Mouse (Mus musculus) stomach, embryonic 15.5 days (tissue): ENCODE measurements around the gene Lrpprc. TPM values are rescaled to one million over a fixed set of nuclear protein-coding genes. Genes with fewer than 3 reads are reported as not detected.
"Not testable (repeated sequence)": the region's sequence is repeated elsewhere in the genome, so short reads cannot be mapped to it uniquely, and the experiment has no call there.

Experiments
- ATAC-seq: fragments of 200-750 bp; cut with Nextera tagmentation; 2 replicates; pipeline ENCODE4 v1.8.0; 2017; ENCODE audit warnings: low read depth, moderate number of reproducible peaks, moderate TSS enrichment; ENCODE audit not compliant: insufficient read depth, low FRiP score
- H3K27ac ChIP-seq: fragments of 300-500 bp; sonication (generic); 2 replicates; pipeline ENCODE4 v1.5.1; 2015; ENCODE audit warnings: mild to moderate bottlenecking, inconsistent platforms
- H3K27me3 ChIP-seq: fragments of 300-500 bp; sonication (generic); replicated peaks from 2 replicates; pipeline ENCODE4 v1.6.1; 2015; ENCODE audit warnings: inconsistent platforms
- H3K36me3 ChIP-seq: fragments of 300-500 bp; sonication (generic); 2 replicates; pipeline ENCODE4 v1.6.1; 2015; ENCODE audit warnings: inconsistent platforms
- H3K4me1 ChIP-seq: fragments of 300-500 bp; sonication (generic); 2 replicates; pipeline ENCODE4 v1.6.1; 2015; ENCODE audit warnings: inconsistent platforms
- H3K4me2 ChIP-seq: fragments of 300-500 bp; sonication (generic); 2 replicates; pipeline ENCODE4 v1.6.1; 2015; ENCODE audit warnings: mild to moderate bottlenecking, inconsistent platforms
- H3K4me3 ChIP-seq: fragments of 300-500 bp; sonication (generic); replicated peaks from 2 replicates; pipeline ENCODE4 v1.5.1; 2015; ENCODE audit warnings: inconsistent platforms
- H3K9ac ChIP-seq: fragments of 300-500 bp; sonication (generic); 2 replicates; pipeline ENCODE4 v1.6.1; 2015; ENCODE audit warnings: inconsistent platforms
- H3K9me3 ChIP-seq: fragments of 300-500 bp; sonication (generic); 2 replicates; pipeline ENCODE4 v1.6.1; 2016; ENCODE audit warnings: inconsistent platforms
- WGBS: fragments of 180-500 bp; shearing (Covaris S2); methylation state at CpG from one replicate; pipeline ENCODE4 v1.1.7; 2015; 5-methylcytosine and 5-hydroxymethylcytosine counted together
- polyA plus RNA-seq: library from polyadenylated mRNA; unstranded; fragments of >200 nt; fragmentation: Nextera tagmentation; extraction: Ambion mirVana; gene quantifications from 2 replicates; pipeline ENCODE4 v1.2.1, GENCODE M21; 2015

Lrpprc gene
- 44.2 and 50.6 TPM in 2 replicates for polyA plus RNA-seq

DNA sequence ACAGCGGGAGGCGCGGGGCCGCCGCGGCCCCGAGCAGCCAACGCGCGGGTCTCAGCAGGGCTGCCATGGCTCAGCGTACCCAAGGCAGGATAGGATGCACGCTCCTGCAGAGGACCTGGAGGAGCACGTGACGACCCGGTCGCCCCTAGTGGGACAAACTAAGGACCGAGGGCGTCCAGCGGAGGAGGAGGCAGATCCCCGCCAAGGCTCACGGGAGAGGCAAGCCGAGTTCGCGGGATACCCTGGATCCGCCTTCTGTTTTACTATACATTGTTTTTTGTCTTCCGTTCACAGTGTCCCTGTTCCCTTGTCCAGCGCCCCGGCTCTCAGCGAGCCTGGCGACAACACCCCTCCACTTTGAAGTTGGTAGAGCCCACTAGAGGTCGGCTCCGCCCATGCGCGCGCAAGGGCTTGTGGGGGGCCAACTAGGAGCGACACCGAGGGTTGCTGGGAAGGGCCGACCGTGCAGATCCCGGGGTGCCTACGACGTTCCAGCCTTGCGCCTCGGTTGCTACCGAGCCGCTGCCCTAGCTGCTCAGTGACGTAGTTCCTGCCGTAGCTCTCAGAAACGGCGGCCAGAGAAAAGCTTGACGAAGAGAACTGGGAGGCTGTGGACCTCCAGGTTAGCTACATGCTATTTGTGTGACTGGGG is at the start of gene Lrpprc:
Lrpprc (minus strand) TSS at position 343 of the 652 bp plus-strand sequence.
- WGBS, result under 1% methylated on average over 51 of the region's 51 CpGs
- Histone ChIP-seq H3K4me1 (peaks cover 15% of the 10 kb centered on the region), H3K9ac (peak within 1 kb of the TSS; percentile 82)

DNA sequence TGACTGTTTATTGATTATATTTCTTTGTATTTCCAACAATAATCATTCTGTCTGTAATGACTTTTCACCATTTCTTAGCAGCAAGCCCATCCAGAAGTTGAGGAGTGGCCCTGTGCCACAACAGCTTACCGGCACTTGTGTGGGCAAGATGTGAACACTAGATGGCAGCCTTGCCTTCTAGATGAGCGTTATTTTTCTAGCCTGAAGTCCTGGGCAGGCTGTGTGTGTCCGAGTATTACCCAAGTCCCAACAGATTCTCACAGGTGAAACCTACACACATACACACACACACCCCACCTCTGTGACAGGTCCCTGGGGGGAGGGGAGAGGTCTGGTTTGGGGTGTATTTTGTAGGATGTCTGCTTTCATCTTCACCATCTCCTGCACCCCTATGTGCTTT is 47.2 kb upstream of the Lrpprc start:
- Histone ChIP-seq H3K4me1 (no peaks in the 10 kb centered on the region), H3K4me2 (no peak overlapping the region), H3K36me3 (no peaks in the 10 kb centered on the region), H3K4me3 (no peak overlapping the region), H3K27me3 (no peaks in the 10 kb centered on the region), H3K9me3 (no peaks in the 10 kb centered on the region), H3K27ac (no peak overlapping the region), H3K9ac (no peak overlapping the region)
- no peak for ATAC-seq
- WGBS, result 0% methylated on average over 3 of the region's 3 CpGs

More for the DNA sequence above, at the start of gene Lrpprc:
- H3K27ac ChIP-seq, result peak within 1 kb of the TSS; percentile 82
- H3K9me3 ChIP-seq, result no peaks in the 10 kb centered on the region
- ATAC-seq, result peak; percentile 98
- no peaks in the 10 kb centered on the region for H3K27me3 ChIP-seq
- peak within 1 kb of the TSS; percentile 78 for H3K4me2 ChIP-seq
- H3K36me3 ChIP-seq, result no peaks in the 10 kb centered on the region
- H3K4me3 ChIP-seq, result peak within 1 kb of the TSS; percentile 100

DNA sequence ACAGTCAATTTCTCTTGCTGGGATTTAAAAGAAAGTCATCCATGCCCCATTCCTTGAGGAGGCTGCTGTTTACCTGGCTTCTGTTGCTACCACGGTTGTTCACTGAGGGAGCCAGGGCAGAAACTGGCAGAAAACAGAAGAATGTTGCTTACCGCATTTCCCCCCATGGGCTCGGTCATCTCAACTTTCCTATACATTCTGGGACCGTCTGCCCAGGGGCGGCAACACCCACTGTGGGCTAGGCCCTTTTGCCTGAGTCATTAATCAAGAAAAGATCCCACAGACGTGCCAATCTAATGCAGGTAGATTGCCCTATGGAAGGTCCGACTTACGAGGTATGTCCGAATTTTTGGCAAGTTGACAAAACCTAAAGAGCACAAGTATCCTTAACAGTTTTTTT is 44.7 kb upstream of the Lrpprc start:
- no peak for ATAC-seq
- no peaks in the 10 kb centered on the region for H3K36me3 ChIP-seq
- no peak overlapping the region for H3K4me2 ChIP-seq
- H3K27me3 ChIP-seq, result no peaks in the 10 kb centered on the region
- no peak overlapping the region for H3K27ac ChIP-seq
- H3K9ac ChIP-seq, result no peak overlapping the region
- no peak overlapping the region for H3K4me3 ChIP-seq
- no peaks in the 10 kb centered on the region for H3K4me1 ChIP-seq
- 79% methylated on average over 9 of the region's 9 CpGs for WGBS
- H3K9me3 ChIP-seq, result no peaks in the 10 kb centered on the region

DNA sequence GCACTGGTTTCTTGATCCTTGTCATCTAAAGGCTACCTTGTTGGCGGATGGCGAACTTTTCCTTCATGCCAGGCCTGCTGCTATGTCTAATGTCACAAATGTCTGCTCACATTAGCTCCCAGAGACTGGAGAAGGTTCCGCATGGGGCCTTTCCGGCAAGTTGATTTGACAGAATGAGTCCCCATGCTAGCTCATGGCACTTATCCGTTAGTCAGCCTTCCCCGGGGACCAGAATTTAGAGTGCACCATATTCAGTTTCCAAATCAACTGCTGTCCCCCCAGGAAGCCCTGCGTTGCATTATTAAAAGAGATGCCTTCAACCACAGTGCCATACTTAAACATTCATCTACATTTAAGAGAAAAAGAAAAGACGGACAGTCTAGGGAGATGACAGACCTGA is 41.8 kb upstream of the Lrpprc start:
- Histone ChIP-seq H3K27ac (no peak overlapping the region), H3K4me3 (no peak overlapping the region), H3K27me3 (no peaks in the 10 kb centered on the region), H3K9me3 (no peaks in the 10 kb centered on the region), H3K4me2 (no peak overlapping the region), H3K36me3 (no peaks in the 10 kb centered on the region), H3K9ac (no peak overlapping the region), H3K4me1 (no peaks in the 10 kb centered on the region)
- WGBS, result 74% methylated on average over 8 of the region's 8 CpGs
- ATAC-seq, result no peak

DNA sequence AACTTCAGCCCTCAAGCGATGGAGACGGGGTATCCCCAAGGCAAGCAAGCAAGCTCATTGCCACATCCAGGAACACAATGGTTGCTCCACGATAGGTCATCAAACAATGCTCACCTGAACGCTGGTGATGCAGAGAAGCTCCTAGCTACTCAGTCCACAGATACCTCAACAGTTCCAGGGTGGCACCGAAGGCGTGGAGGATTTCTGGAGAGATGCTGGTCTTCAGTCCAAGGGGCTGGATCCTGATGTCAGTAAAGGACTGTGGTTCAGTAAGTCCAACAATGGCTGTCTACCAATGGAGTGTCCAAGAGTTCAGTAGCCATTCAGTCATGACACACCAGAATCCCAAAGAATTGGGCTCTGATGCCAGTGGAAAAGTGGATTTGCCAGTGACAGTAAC is 37.7 kb upstream of the Lrpprc start:
- no peak overlapping the region for H3K9ac ChIP-seq
- H3K27ac ChIP-seq, result no peak overlapping the region
- H3K36me3 ChIP-seq, result no peaks in the 10 kb centered on the region
- ATAC-seq, result no peak
- no peaks in the 10 kb centered on the region for H3K27me3 ChIP-seq
- no peaks in the 10 kb centered on the region for H3K4me1 ChIP-seq
- H3K9me3 ChIP-seq, result no peaks in the 10 kb centered on the region
- no peak overlapping the region for H3K4me3 ChIP-seq
- WGBS, result 92% methylated on average over 6 of the region's 6 CpGs
- no peak overlapping the region for H3K4me2 ChIP-seq

DNA sequence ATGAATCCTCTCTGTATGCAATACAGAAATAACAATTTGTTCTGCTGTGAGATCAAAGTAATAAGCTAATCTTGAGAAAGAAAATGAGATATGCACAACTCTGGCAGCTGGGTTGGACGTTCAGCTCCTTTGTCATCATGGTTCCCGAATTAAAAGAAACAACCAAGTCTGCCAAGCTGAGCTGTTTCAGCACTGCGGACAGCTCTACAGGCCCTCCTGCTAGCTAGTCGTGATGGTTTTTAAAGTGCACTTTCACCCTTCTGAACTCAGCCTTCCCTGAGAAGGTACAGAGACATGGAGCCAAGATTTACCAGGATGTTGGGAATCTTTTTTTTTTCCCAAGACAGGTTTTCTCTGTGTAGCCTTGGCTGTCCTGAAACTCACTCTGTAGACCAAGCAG is 30.0 kb upstream of the Lrpprc start:
- ATAC-seq, result no peak
- H3K27ac ChIP-seq, result no peak overlapping the region
- WGBS, result 9% methylated on average over 4 of the region's 4 CpGs
- no peaks in the 10 kb centered on the region for H3K27me3 ChIP-seq
- no peak overlapping the region for H3K4me2 ChIP-seq
- no peak overlapping the region for H3K4me3 ChIP-seq
- H3K9me3 ChIP-seq, result no peaks in the 10 kb centered on the region
- H3K36me3 ChIP-seq, result no peaks in the 10 kb centered on the region
- no peak overlapping the region for H3K9ac ChIP-seq
- H3K4me1 ChIP-seq, result no peaks in the 10 kb centered on the region

DNA sequence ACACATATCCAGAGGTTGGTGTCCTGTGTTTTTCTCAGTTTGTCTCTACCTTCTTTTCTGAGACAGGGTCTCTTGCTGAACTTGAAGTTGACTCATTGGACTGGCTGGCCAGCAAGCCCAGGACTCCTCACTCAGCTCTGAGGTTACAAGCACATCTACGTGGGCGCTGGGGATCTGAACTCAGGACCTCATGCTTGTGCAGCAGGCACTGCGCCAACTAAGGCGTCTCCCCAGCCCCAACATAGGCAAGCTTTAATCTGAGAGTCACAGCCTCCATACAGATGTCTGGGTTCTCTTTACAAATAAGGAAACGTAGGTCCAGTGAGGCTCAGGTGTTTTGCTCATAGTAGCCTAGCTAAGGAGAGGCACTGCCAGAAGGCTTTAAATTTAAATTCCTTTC is 27.8 kb upstream of the Lrpprc start:
- Histone ChIP-seq H3K9ac (no peak overlapping the region), H3K4me1 (no peaks in the 10 kb centered on the region), H3K4me3 (no peak overlapping the region), H3K27me3 (no peaks in the 10 kb centered on the region), H3K36me3 (no peaks in the 10 kb centered on the region), H3K4me2 (no peak overlapping the region), H3K9me3 (no peaks in the 10 kb centered on the region), H3K27ac (no peak overlapping the region)
- no peak for ATAC-seq
- WGBS, result 84% methylated on average over 5 of the region's 5 CpGs

DNA sequence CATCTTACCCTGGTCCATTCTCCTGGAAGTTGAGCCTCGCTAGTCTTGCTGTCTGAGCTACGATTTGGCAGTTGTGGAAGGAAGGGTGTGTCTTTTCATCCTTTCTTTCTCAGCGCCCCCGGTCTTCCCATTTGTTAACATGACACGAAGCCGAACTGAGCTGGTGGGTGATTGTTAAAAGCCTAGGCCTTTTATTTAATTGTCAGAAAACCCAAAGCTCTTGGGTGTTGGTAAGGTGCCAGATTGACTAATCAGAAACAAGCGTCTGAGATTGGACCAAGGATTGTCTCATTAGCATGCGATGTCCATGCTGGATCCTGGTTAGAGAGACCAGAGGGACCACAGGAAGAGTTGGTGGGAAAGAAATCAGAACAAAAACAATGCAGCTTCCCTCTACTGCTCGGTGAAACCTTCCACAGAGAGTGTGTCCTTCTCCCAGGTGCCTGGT is 25.4 kb upstream of the Lrpprc start:
- Histone ChIP-seq H3K4me2 (no peak overlapping the region), H3K9ac (no peak overlapping the region), H3K4me3 (no peak overlapping the region), H3K27me3 (no peaks in the 10 kb centered on the region), H3K36me3 (no peaks in the 10 kb centered on the region), H3K9me3 (no peaks in the 10 kb centered on the region), H3K4me1 (no peaks in the 10 kb centered on the region), H3K27ac (no peak overlapping the region)
- no peak for ATAC-seq
- WGBS, result 71% methylated on average over 9 of the region's 9 CpGs

DNA sequence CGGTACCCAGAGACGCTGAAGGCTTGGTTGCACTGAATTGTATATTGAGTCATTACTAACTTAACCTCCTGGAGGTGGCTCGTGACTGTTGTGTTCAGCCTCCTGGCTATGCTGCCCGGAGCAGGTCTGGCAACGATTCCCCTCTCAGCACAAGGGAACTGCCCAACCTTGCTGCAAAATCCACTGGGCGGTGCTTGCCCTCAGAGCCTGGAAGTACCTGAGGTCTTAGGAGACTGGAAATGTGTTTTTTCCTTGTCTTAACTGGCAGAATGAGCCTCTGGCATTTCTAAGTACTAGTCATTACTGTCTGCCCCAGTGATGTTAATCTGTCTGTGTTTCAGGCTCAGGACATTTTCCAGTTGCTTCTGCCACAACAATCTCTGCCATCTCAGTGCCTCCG is 24.3 kb upstream of the Lrpprc start:
- Histone ChIP-seq H3K36me3 (no peaks in the 10 kb centered on the region), H3K27ac (no peak overlapping the region), H3K9me3 (no peaks in the 10 kb centered on the region), H3K4me3 (no peak overlapping the region), H3K4me2 (no peak overlapping the region), H3K4me1 (no peaks in the 10 kb centered on the region), H3K9ac (no peak overlapping the region), H3K27me3 (no peaks in the 10 kb centered on the region)
- ATAC-seq, result no peak
- WGBS, result 68% methylated on average over 7 of the region's 7 CpGs

DNA sequence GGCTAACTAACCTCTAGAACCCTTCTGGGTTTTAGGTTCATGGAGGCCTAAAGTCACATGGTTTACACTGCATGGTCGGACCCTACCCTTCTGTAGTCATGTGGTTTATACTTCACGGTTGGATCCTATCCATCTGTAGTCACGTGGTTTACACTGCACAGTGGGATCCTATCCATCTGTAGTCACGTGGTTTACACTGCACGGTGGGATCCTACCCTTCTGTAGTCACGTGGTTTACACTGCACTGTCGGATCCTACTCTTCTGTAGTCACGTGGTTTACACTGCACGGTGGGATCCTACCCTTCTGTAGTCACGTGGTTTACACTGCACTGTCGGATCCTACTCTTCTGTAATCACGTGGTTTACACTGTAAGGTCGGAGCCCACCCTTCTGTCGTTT is 23.6 kb upstream of the Lrpprc start:
- H3K4me2 ChIP-seq, H3K36me3 ChIP-seq, H3K9me3 ChIP-seq, H3K9ac ChIP-seq, H3K27me3 ChIP-seq, H3K27ac ChIP-seq, H3K4me3 ChIP-seq, H3K4me1 ChIP-seq, ATAC-seq: not testable (repeated sequence)
- WGBS, result 75% methylated on average over 14 of the region's 14 CpGs

DNA sequence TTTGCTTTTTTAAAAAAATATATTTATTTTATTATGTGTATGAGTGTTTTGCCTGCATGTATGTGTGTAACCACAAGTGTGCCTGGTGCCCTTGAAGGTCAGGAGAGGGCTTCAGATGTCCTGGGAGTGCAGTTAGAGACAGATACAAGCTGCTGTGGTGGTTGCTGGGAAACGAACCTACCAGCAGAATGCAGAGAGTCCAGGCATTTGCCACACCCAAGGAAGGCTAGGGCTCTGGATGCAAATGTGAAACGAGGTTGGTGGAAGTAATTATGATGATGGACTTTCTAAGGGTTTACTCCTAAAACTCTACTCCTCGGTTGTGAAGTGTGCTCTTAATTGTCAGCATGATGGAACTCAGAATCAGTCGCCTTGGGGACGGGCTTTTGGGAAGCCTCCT is 1.4 kb upstream of the Lrpprc start:
- Histone ChIP-seq H3K9ac (no peak overlapping the region), H3K4me3 (no peak overlapping the region), H3K36me3 (no peaks in the 10 kb centered on the region), H3K27me3 (no peaks in the 10 kb centered on the region), H3K27ac (no peak overlapping the region), H3K4me1 (peaks cover 15% of the 10 kb centered on the region), H3K4me2 (peak overlapping the region; percentile 78), H3K9me3 (no peaks in the 10 kb centered on the region)
- WGBS, result 66% methylated on average over 5 of the region's 5 CpGs
- no peak for ATAC-seq

DNA sequence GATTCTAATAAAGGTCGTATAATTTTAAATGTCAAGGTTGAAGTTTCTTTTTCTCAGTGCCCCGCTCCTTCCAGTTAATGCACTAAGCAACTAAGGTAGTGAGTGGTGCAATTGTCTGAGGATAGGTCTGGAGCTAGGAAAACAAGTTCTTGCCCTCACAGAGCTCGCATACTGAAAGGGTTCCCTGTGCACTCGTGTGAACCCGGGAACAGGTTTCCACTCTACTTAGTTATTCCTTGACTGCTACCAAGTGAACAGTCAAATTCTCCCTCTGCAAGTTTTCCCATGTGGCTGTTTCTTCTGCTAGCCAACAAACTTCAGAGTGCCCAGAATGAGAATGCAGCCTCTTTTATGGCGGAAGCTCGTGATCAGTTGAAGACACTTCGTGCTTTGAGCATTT is 567 bp upstream of the Lrpprc start:
- Histone ChIP-seq H3K4me3 (peak overlapping the region; percentile 100), H3K36me3 (no peaks in the 10 kb centered on the region), H3K9ac (peak overlapping the region; percentile 50; the same call in 1 of the 2 replicates), H3K4me2 (peak overlapping the region; percentile 78), H3K27ac (peak overlapping the region; percentile 82), H3K9me3 (no peaks in the 10 kb centered on the region), H3K27me3 (no peaks in the 10 kb centered on the region), H3K4me1 (peaks cover 15% of the 10 kb centered on the region)
- WGBS, result 4% methylated on average over 8 of the region's 8 CpGs
- peak; percentile 8; the same call in 1 of the 2 replicates for ATAC-seq

DNA sequence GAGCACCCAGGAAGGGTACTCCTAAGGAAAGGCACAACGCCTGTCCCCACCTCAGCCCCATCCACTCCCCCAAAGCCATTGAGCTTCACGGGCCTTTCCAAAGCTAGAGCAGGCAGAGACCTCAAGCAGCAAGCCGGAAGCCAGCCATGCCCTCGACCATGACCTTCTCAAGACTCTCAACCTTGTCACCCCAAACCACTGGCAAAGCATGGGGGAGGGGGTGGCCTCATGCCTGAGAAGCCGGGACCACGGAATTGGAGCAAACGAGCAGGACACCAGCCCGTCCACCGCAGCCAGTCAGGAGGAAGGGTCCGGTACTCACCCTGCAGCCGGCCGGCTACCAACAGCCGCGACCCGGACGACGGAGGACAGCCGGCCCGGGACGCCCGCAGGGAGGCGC is 546 bp downstream of the Lrpprc start:
- H3K9ac ChIP-seq, result peak overlapping the region; percentile 82
- H3K4me2 ChIP-seq, result peak overlapping the region; percentile 78
- H3K36me3 ChIP-seq, result no peaks in the 10 kb centered on the region
- ATAC-seq, result no peak; the same call in 1 of the 2 replicates
- peak overlapping the region; percentile 82; the same call in 1 of the 2 replicates for H3K27ac ChIP-seq
- H3K4me3 ChIP-seq, result peak overlapping the region; percentile 100
- under 1% methylated on average over 22 of the region's 22 CpGs for WGBS
- H3K4me1 ChIP-seq, result peaks cover 15% of the 10 kb centered on the region
- H3K27me3 ChIP-seq, result no peaks in the 10 kb centered on the region
- no peaks in the 10 kb centered on the region for H3K9me3 ChIP-seq
